Mouse (Mus musculus) MEL-GATA-1-ER (cell line): Measurements from ENCODE around the gene Polr3gl.

Experiments used
- DNase-seq: peaks from one replicate; pipeline ENCODE4 v3.0.0-alpha.2; 2012; ENCODE audit warnings: low read depth; ENCODE audit errors: extremely low read depth

Polr3gl gene

DNA sequence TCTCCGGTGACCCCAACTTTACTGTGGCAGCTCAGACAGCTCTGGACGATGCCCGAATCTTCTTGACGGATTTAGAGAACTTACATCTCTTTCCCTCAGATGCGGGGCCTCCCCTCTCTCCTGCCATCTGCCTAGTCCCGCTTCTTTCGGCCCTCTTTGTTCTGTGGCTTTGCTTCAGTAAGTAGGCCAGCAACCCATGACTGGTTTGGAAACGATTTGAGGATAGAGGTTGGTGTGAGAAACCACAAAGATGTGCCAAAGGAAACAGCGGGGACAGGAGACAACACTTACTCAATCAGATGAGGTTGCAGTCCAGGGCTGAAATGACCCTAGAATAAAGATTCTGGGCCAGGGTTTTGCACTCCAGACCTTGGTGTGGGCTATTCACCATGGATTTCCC, 65.5 kb downstream of the Polr3gl start:
- no peak for DNase-seq
